Mouse (Mus musculus) heart, postnatal 25 days (tissue): ENCODE results near the gene Serpina3g. TPM values are rescaled to one million over a fixed set of nuclear protein-coding genes. Genes with fewer than 3 reads are reported as not detected.
"Not testable (repeated sequence)": the region's sequence is repeated elsewhere in the genome, so short reads cannot be mapped to it uniquely, and the experiment has no call there.

Experiments
- DNase-seq: peaks from one replicate; pipeline ENCODE4 v3.0.0; 2022; ENCODE audit warnings: low spot score
- intact Hi-C: fragments of 180-260 bp; cut with DNase I; formaldehyde crosslinking; loops from one replicate; pipeline ENCODE4 v1.15.1; 2025
- total RNA-seq, 2 experiments: library from RNA; stranded (reverse); gene quantifications; 2 replicates each; pipeline ENCODE4 v1.2.3; 2021

Gene Serpina3g
- total RNA-seq = 1 to 10 TPM in 1 of 2 experiments, under 1 TPM in 1; 0.57 to 1.1 TPM

DNA sequence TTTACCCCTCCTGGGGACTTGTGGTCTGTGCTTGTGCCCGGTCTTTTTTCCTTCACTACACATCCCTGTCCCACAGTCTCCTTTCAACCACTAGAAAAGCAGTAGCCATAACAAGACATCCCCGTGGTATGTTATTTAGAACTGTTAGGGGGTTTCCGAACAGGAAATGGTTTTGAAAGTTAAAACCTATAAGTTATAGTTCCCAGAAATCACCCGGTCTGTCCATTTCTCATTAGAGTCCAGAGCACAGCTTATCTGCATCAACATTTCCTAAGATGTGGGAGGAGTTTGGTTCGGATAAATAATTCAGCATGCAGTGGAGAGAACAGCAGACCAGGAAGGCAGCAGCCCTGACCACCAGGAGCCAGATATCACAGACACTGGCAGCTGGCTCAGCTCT lies at the start of gene Serpina3g:
TSS of gene Serpina3g (plus strand) at position 331 of the 400 bp plus-strand sequence.
- intact Hi-C loops = no loop called here
- DNase-seq = no peak

DNA sequence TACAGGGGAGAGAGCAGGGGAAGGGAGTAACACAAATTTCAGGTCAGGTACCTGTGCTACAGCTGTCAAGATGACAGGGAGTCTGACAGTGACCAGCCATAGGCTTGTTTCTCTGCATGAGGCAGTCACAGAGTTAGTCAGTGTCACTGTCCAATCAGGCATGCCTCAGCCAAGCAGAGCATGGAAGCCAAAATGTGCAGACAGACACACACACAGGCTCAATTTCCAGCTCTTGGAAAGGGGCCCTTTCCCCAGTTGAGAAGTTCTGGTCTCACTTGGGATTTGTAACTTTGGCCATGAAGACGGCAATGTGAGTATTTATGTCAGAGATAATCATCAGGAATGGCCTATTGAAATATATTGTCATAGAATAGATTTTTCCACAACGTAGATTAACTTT lies 46.8 kb upstream of the Serpina3g start:
- intact Hi-C loops = no loop called here
- DNase-seq = no peak

DNA sequence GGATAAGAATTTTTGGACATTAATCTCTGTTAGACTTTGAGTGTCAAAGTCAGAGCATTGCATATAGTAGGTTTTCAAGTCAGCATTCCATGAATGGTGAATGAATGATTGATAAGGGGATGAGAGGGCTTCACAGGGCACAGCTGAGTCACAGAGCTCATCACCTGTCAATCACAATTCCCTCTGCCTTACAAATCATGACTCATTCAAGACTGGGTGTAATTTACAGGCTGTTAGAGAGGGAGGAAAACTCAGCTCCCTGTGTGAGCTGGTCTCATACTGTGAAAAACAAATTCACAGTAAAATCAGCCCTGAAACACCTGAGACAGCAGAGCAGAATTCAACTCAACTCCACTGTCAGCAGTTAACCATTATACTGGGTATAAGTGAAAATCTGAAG lies 45.2 kb upstream of the Serpina3g start:
- intact Hi-C loops = no loop called here
- no peak for DNase-seq

DNA sequence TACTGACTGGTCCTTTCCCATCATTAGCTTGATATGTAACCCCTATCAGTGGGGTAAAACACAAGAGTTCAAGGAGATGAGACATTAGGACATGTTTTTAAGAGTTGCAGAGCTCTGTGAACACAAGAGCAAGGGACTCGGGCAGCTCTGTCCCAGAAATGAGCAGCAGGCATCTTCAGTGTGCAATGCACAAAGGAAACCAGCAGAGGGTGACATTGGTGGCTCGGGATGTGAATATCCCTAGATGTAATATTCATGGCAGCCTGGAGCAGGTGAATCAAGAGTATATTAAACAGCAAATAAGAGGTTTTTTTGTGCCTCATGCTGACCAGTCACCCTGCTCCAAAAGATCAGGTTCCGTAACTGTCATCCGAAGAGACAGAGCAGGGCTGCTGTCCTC lies 26.9 kb upstream of the Serpina3g start:
- intact Hi-C loops = no loop called here
- no peak for DNase-seq

DNA sequence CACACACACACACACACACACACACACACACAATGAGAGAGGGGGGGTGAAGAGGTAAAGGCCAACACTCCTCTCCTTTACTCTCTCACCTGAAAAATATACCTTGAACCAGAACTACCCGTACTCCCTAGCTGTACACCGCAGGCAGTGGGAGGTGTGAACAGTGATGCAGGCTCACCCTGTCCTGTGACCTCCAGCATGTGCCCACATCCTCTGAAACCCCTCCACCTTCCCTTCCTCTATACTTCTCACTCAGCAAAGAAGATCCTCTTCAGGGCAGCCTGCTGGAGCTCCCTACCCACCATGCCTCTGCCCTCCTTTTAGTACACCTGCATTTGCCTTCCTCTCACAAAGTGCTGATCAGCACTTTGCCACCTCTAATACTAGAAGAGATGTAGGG lies 26.2 kb upstream of the Serpina3g start:
- intact Hi-C loops = no loop called here
- DNase-seq = no peak

DNA sequence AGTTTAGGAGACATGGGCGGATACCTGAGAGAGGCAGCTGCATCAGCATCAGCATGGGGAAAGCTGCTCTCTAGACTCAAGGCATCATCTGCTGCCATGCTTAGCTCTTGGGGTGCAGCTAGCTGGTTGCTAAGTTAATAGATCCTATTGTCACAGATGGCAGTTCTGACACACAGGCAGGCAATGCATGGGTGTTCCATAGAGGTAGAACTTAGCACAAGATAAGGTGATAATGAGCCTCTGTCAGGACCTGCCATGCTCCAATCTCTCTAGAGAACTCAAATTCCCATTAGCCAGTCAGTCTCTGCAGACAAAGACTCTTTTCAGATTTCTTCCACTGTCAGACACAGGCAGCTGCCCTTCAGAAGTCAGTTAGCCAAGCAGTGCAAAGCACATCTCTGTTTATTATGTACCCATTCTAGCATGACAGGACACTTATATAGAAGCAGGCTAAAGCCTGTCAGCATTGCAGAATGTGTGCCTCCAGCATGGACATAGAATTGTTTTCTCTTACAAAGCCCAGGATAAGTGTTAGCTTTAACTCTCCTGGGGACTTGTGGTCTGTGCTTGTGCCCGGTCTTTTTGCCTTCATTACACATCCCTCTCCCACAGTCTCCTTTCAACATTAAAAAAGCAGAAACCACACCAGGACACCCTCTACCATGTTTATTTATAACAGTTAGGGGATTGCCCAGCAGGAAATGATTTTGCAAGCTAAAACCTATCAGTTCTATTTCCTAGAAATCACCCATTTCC lies 22.2 kb upstream of the Serpina3g start:
- no peak for DNase-seq
- intact Hi-C loops = no loop called here

DNA sequence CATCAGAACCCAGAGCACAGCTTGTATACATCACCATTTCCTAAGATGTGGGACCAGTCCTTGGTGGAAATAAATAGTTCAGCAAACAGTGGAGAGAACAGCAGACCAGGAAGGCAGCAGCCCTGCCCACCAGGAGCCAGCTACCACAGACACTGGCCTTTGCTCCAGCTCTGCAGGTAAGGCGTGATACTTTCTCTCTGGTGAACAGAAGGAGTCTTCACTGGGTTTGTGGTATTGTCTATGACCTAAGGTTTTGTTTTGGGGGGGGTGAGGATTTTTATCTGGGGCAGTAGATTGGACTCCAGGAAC lies 21.6 kb upstream of the Serpina3g start, which contains the start of gene Serpina3f:
TSS of gene Serpina3f (plus strand) at position 100 of the 309 bp plus-strand sequence.
- intact Hi-C loops = no loop called here

DNA sequence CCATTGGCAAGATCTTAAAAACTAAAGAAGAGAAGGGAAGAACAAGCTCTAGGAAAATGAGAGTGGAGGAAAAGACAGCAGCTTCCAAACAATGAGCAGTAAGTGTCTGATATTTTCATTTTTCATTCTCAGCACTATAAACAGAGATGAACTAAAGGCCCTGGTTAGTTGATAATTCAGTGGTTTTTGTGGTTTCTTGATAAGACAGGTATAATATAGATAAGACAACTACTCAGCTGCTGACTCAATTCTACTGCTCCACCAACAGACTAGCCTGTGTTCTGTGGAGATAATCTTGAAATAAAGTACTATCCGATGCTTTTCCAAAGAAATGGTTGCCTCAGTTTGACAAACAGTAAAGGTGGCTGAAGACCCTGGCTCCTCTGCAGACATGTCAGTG lies 20.8 kb upstream of the Serpina3g start:
- no peak for DNase-seq
- intact Hi-C loops = no loop called here

More for the DNA sequence above, 21.6 kb upstream of the Serpina3g start, which contains the start of gene Serpina3f:
- DNase-seq = no peak

DNA sequence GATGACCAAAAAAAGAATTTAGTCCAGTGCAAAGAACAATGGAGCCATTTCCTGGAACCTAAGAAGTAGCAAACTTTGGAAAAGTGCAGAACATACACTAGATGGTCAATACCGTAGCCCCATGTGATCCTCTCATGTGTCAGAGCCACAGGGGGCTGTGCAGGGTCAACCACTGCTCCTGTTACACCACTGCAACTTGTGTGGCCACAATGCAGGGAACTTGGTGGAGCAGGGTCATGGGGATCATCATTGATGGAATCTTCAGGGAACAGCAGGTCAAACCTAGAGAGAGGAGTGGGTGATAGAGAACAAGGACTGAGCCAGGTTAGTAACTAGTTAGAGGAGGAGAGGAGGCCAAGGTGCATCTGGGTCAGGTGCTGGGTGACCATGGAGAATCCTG lies 14.4 kb upstream of the Serpina3g start:
- intact Hi-C loops = loop anchor here (1.0 to 5.0 kb wide), 2 partner anchors 20 to 51 kb away; no protein-coding TSS in a partner anchor
- no peak for DNase-seq

DNA sequence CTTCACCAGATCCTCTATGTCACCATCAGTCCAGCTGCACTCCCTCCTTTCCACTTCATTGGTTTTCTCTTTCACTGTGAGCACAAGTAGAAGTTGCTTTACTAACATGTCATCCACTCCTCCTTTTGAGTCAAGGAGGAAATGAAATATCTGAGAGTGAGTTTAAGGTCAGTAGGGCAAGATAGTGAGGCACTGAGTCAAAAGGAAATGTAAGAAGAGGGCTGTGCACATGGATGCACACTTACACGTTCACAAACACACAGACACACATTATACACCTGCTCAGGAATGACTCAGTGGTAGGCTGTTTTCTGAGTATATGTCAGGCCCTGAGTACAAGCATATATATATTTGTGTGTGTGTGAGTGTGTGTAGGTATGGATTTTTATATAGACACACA lies 12.4 kb upstream of the Serpina3g start:
- no peak for DNase-seq
- intact Hi-C loops = loop anchor here (5.0 kb wide), 1 partner anchor 49 kb away; no protein-coding TSS in a partner anchor

DNA sequence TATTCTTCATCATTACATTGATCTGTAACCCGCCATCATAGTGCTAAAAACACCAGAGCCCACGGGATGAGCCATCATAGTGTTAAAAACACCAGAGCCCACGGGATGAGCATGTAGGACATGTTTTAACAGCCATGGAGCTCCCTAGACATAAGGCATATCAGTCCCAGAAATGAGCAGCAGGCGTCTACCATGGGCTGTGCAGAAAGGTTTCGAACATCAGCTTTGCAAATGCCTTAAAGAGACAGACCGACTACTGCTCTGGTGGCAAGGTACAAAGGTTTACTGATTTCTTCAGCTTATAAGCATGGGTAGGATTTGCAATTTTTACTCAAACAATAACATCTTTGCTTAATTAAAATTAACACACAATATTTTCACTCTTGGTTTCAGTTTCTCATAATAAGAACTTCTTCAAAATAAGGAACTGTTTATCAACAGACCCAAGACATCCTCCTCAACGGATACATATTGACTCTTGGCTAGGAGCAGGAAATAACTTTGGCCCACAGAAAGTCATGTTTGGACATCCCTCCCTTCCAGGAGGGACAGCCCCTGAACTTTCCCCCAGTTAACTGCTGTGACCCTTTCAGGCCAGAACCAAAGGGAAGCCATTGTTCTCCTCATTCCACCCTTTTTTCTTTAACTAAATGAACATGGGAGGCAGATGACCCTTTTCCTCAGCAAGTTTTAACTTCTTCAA lies 11.3 kb upstream of the Serpina3g start:
- no peak for DNase-seq
- intact Hi-C loops = loop anchor here (5.0 kb wide), 1 partner anchor 48 kb away; no protein-coding TSS in a partner anchor

DNA sequence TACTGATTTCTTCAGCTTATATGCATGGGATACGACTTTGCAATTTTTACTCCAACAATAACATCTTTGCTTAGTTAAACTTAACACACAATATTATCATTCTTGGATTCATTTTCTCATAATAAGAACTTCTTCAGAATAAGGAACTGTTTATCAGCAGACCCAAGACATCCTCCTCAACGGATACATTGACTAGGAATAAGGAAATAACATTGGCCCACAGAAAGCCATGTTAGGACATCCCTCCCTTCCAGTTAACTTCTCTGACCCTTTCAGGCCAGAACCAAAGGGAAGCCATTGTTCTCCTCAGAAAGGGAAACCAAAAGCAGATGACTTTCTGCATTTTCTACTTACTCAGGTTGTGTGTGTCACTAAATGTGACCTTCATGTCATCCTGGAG lies 5.3 kb upstream of the Serpina3g start:
- no peak for DNase-seq
- intact Hi-C loops = no loop called here

DNA sequence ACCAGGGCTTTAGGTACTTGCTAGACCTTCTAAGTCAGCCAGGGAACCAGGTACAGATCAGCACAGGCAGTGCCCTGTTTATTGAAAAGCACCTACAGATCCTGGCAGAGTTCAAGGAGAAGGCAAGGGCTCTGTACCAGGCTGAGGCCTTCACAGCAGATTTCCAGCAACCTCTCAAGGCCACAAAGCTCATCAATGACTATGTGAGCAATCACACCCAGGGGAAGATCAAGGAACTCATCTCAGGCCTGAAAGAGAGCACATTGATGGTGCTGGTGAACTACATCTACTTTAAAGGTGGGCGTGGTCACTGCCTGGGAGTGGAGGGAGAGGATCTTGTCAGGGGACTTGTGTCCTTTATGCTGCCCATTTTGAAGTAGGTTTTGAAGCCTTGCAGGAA lies 2.0 kb downstream of the Serpina3g start:
- DNase-seq, intact Hi-C loops: not testable (repeated sequence)

DNA sequence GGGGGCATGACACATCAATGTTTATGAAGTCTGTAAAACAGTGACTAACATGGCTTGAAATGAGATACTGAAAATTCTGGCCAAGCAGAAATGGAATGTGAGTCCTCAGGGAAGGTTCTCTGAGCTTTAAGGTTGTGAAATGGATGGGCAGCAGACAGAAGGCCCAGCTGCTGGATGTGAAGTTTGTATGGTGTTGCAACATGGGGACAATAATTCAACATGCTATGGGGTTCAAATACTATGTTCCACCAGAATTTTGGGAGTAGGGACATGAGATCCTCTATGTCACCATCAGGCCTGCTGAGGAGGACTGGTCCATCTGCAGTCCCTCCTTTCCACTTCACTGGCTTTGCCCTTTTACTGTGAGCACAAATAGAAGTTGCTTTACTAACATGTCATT lies 7.3 kb downstream of the Serpina3g start:
- intact Hi-C loops = loop anchor here (10.0 kb wide), 1 partner anchor 171 kb away; no protein-coding TSS in a partner anchor
- DNase-seq = no peak

DNA sequence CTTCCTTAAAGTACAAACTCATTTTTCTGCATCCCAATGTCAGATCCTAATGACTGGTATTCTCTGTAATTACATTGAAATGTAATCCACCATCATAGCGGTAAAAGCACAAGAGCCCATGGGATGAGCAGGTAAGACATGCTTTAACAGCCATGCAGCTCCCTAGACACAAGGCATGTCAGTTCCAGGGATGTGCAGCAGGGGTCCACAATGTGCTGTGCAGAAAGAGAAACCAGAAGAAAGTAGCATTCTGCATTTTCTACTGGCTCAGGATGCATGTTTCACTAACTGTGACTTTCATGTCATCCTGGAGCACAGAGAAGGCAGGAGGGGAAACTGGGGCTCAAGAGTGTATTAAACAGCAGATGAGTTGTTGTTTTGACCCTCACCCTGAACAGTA lies 9.0 kb downstream of the Serpina3g start:
- DNase-seq = no peak
- intact Hi-C loops = loop anchor here (10.0 kb wide), 1 partner anchor 170 kb away; no protein-coding TSS in a partner anchor

DNA sequence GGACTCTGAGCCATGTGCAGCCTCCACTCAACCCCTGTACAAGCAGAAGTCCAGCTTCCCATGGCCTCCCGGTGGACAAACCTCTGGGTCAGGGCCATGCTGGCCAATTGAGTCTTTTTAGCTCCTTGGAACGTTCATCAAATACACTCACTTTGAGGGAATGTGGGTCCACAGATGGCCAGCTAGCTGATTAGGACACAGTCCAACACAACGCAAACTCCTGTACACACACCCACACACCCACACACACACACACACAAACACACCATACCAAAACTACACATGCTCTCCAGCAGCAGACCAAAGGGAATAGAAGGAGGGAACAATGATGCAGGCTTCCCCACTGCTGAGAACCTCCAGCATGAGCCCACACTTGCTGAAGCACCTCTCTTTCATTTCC lies 9.6 kb downstream of the Serpina3g start:
- intact Hi-C loops = loop anchor here (10.0 kb wide), 1 partner anchor 169 kb away; no protein-coding TSS in a partner anchor
- DNase-seq = peak; percentile 14

DNA sequence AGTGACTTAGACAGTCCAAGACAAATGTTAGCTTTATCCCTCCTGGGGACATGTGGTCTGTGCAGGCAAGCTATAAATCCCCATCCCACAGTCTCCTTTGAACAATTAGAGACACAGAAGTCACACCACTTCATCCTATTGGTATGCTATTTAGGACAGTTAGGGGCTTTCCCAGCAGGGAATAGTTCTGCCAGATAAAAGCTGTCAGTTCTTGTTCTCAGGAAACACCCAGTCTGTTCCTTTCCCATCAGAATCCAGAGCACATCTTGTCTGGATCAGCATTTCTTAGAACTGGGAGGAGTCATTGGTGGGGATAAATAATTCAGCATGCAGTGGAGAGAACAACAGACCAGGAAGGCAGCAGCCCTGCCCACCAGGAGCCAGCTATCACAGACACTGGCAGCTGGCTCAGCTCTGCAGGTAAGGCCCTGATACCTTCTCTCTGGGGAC lies 11.5 kb downstream of the Serpina3g start:
- intact Hi-C loops = loop anchor here (10.0 kb wide), 1 partner anchor 167 kb away; no protein-coding TSS in a partner anchor

DNA sequence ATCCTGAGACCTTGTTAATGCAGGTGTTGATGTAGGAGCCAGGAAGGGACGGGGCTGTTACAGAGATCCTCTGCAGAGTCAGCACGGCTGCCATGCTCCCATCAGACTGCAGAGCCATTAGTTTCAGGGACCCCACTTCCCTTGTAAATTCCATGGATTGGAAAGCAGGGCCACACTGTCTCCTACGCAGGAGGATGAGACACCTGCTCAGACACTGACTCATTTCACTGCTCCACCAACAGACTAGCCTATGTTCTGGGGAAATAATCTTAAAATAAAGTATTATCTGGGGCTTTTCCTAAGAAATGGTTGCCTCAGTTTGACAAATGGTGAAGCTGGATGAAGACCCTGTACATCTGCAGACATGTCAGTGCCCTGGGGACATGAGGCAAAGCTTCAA lies 12.2 kb downstream of the Serpina3g start:
- intact Hi-C loops = loop anchor here (10.0 kb wide), 1 partner anchor 167 kb away; no protein-coding TSS in a partner anchor
- DNase-seq = no peak

More for the DNA sequence above, 11.5 kb downstream of the Serpina3g start:
- DNase-seq = no peak

DNA sequence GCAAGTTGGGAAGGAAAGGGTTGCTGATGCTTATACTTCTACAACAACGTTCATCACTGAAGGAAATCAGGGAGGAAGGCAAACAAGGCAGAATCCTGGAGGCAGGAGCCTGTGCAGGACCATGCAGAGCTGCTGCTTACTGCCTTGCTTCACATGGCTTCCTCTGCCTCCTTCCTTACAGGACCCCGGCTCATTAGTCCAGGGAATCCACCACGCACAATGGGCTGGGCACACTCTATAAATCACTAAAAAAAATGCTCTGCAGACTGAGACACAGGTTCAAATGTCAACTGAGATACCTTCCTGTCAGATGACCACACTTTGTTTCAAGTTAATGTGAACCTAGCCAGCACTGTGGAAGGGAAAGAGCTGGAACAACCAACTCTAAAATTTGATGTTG lies 25.0 kb downstream of the Serpina3g start:
- no peak for DNase-seq
- intact Hi-C loops = no loop called here

DNA sequence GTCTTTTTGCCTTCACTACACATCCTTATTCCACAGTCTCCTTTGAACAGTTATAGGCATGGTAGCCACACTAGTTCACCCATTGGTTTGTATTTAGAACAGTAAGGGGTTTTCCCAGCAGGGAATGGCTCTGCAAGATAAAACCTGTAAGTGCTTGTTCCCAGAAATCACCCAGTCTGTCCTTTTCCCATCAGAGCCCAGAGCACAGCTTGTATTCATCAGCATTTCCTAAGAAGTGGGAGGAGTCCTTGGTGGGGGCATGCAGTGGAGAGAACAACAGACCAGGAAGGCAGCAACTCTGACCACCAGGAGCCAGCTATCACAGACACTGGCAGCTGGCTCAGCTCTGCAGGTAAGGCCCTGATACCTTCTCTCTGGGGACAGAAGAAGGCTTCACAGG lies 26.8 kb downstream of the Serpina3g start, which contains the start of gene Serpina3i:
TSS of gene Serpina3i (plus strand) at position 260 of the 400 bp plus-strand sequence.
- intact Hi-C loops = no loop called here
- no peak for DNase-seq

DNA sequence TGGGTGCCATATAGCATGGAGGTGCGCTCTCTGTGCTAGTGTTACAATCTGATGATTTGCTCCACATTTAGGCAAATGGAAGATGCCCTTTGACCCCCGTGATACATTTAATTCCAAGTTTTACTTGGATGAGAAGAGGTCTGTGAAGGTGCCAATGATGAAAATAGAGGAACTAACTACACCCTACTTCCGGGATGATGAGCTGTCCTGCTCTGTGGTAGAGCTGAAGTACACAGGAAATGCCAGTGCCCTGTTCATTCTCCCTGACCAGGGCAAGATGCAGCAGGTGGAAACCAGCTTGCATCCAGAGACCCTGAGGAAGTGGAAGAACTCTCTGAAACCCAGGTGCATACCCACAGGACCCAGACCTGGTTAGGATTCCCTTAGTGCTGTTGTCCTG lies 30.3 kb downstream of the Serpina3g start:
- DNase-seq = no peak
- intact Hi-C loops = no loop called here
